Mouse (Mus musculus): ENCODE measurements around the gene Ms4a8a. TPM values are rescaled to one million over a fixed set of nuclear protein-coding genes. Genes with fewer than 3 reads are reported as not detected.
"Not testable (repeated sequence)": the region's sequence is repeated elsewhere in the genome, so short reads cannot be mapped to it uniquely, and the experiment has no call there.

Ms4a8a gene
- polyA plus RNA-seq (2014; fragmentation: Nextera tagmentation; extraction: Ambion mirVana), result not detected in 2 replicates

DNA sequence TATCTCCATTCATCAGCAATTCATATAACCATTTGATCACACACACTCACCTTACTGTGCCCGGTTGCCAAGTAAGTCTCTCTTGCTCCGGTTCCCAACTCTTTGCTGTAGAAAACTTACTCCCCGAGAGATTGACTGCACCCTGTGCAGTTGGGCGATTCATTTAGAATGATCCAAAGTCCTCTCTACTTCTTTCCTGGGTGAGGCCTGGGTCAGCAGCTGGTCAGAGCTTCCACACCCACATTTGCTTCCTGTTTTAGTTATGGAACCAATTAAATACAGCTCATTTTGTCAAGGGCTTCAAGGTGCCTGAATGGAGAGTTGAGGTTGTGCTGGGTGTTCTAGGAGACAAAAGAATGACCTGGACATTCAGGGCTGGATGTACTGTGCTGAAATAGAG, at the start of gene Ms4a8a:
Ms4a8a (minus strand) TSS at position 169 of the 400 bp plus-strand sequence.
- Histone ChIP-seq H3K4me3 (replicated peaks; ENCODE audit: low read length) (no peak within 1 kb of the TSS), H3K4me1 (replicated peaks; ENCODE audit: control insufficient read depth, insufficient read depth, low read length) (no peaks in the 10 kb centered on the region), H3K36me3 (replicated peaks; ENCODE audit: control insufficient read depth, insufficient read depth) (no peaks in the 10 kb centered on the region), H3K4me2 (replicated peaks) (no peak within 1 kb of the TSS), H3K9me3 (ENCODE audit: control insufficient read depth, low read length) (no peaks in the 10 kb centered on the region), H3K9ac (no peak within 1 kb of the TSS), H3K27ac (no peak within 1 kb of the TSS), H3K27me3 (ENCODE audit: control insufficient read depth, insufficient read depth, low read length) (no peaks in the 10 kb centered on the region)
- 84% methylated on average over 4 of the region's 4 CpGs for WGBS
- DNase-seq (ENCODE audit: low spot score) (no peak), ATAC-seq (ENCODE audit: low FRiP score) (no peak)

- Histone ChIP-seq H3K9me3 (ENCODE audit: control insufficient read depth, low read length) (peaks cover 13% of the 10 kb centered on the region; the same call in 1 of the 2 replicates), H3K27ac (no peak overlapping the region), H3K4me3 (replicated peaks; ENCODE audit: low read length) (no peak overlapping the region), H3K4me2 (replicated peaks) (no peak overlapping the region), H3K36me3 (replicated peaks; ENCODE audit: control insufficient read depth, insufficient read depth) (no peaks in the 10 kb centered on the region), H3K9ac (no peak overlapping the region), H3K4me1 (replicated peaks; ENCODE audit: control insufficient read depth, insufficient read depth, low read length) (no peaks in the 10 kb centered on the region), H3K27me3 (ENCODE audit: control insufficient read depth, insufficient read depth, low read length) (no peaks in the 10 kb centered on the region)
- WGBS, result 100% methylated on average over 1 of the region's 1 CpGs
- DNase-seq (ENCODE audit: low spot score) (no peak), ATAC-seq (ENCODE audit: low FRiP score) (no peak)
These were observed 48.8 kb upstream of the Ms4a8a start for GRCm38 (mm10) chr19:11129702-11130101.

- not testable (repeated sequence) for H3K36me3 ChIP-seq (replicated peaks; ENCODE audit: control insufficient read depth, insufficient read depth); H3K27ac ChIP-seq; H3K27me3 ChIP-seq (ENCODE audit: control insufficient read depth, insufficient read depth, low read length); H3K4me1 ChIP-seq (replicated peaks; ENCODE audit: control insufficient read depth, insufficient read depth, low read length); DNase-seq (ENCODE audit: low spot score)
- peak overlapping the region; percentile 60 for H3K9ac ChIP-seq
- H3K4me2 ChIP-seq (replicated peaks), result peak overlapping the region; percentile 45
- H3K9me3 ChIP-seq (ENCODE audit: control insufficient read depth, low read length), result peaks cover 16% of the 10 kb centered on the region; the same call in 1 of the 2 replicates
- WGBS, result under 1% methylated on average over 8 of the region's 38 CpGs
- peak; percentile 99 for ATAC-seq (ENCODE audit: low FRiP score)
- H3K4me3 ChIP-seq (replicated peaks; ENCODE audit: low read length), result peak overlapping the region; percentile 33
These were observed 40.1 kb upstream of the Ms4a8a start for GRCm38 (mm10) chr19:11121016-11121420.

- no peak overlapping the region for H3K9ac ChIP-seq
- no peaks in the 10 kb centered on the region for H3K36me3 ChIP-seq (replicated peaks; ENCODE audit: control insufficient read depth, insufficient read depth)
- no peaks in the 10 kb centered on the region for H3K9me3 ChIP-seq (ENCODE audit: control insufficient read depth, low read length)
- H3K4me2 ChIP-seq (replicated peaks), result no peak overlapping the region
- H3K27ac ChIP-seq, result no peak overlapping the region
- no peaks in the 10 kb centered on the region for H3K27me3 ChIP-seq (ENCODE audit: control insufficient read depth, insufficient read depth, low read length)
- ATAC-seq (ENCODE audit: low FRiP score) (no peak), DNase-seq (ENCODE audit: low spot score) (no peak)
- no peak overlapping the region for H3K4me3 ChIP-seq (replicated peaks; ENCODE audit: low read length)
- WGBS, result 90% methylated on average over 2 of the region's 2 CpGs
- H3K4me1 ChIP-seq (replicated peaks; ENCODE audit: control insufficient read depth, insufficient read depth, low read length), result no peaks in the 10 kb centered on the region
These were observed 38.4 kb upstream of the Ms4a8a start for GRCm38 (mm10) chr19:11119338-11119737.

DNA sequence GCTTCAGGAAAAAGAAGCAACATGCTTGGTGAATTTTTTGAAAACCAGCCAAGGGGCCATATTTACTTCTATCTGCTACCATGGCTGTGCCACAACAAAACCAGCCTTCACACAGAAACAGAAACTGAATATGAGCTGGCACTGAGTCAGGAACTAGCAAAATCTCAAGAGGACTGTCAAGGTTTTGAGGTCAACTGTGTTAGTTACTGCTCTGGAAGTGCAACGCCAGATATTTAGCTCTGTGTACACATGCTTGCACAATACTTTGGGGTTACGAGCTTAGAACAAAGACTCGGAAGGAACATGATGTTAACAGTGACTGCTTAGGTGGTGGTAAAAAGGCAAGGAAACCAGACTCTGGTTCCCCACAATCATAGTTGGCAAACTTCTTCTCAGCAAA, 26.8 kb upstream of the Ms4a8a start:
- Histone ChIP-seq H3K4me1 (replicated peaks; ENCODE audit: control insufficient read depth, insufficient read depth, low read length) (no peaks in the 10 kb centered on the region), H3K9ac (no peak overlapping the region), H3K27me3 (ENCODE audit: control insufficient read depth, insufficient read depth, low read length) (no peaks in the 10 kb centered on the region), H3K4me3 (replicated peaks; ENCODE audit: low read length) (no peak overlapping the region), H3K27ac (no peak overlapping the region), H3K9me3 (ENCODE audit: control insufficient read depth, low read length) (no peaks in the 10 kb centered on the region), H3K4me2 (replicated peaks) (no peak overlapping the region), H3K36me3 (replicated peaks; ENCODE audit: control insufficient read depth, insufficient read depth) (no peaks in the 10 kb centered on the region)
- ATAC-seq (ENCODE audit: low FRiP score) (no peak), DNase-seq (ENCODE audit: low spot score) (no peak)
- 89% methylated on average over 3 of the region's 3 CpGs for WGBS

DNA sequence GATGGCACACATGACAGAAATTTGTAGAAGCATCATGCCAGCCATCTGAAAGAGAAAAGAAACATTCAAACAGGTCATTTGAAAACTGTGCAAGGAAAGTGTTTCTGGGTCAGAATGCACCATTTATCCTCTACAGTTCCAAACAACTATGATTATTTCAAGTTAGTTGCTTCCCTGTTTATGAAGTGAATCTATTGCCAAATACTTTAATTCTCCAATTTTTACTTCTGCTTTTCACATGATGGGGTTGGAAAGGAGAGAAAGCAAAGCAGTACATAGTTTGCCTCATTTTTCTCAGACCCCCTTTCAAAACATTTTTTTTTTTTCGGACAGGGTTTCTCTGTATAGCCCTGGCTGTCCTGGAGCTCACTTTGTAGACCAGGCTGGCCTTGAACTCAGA, 21.0 kb upstream of the Ms4a8a start:
- 87% methylated on average over 1 of the region's 1 CpGs for WGBS

GRCm38 (mm10) chr19:11098401-11098800, 17.5 kb upstream of the Ms4a8a start:
- WGBS, result 87% methylated on average over 3 of the region's 3 CpGs
- no peak for ATAC-seq (ENCODE audit: low FRiP score)

More for the DNA sequence above, 21.0 kb upstream of the Ms4a8a start:
- DNase-seq (ENCODE audit: low spot score), result no peak
- H3K27me3 ChIP-seq (ENCODE audit: control insufficient read depth, insufficient read depth, low read length), result no peaks in the 10 kb centered on the region
- ATAC-seq (ENCODE audit: low FRiP score), result no peak
- H3K27ac ChIP-seq, result no peak overlapping the region
- H3K36me3 ChIP-seq (replicated peaks; ENCODE audit: control insufficient read depth, insufficient read depth), result no peaks in the 10 kb centered on the region
- no peak overlapping the region for H3K4me2 ChIP-seq (replicated peaks)
- no peak overlapping the region for H3K4me3 ChIP-seq (replicated peaks; ENCODE audit: low read length)
- H3K9me3 ChIP-seq (ENCODE audit: control insufficient read depth, low read length), result no peaks in the 10 kb centered on the region
- H3K9ac ChIP-seq, result no peak overlapping the region
- no peaks in the 10 kb centered on the region for H3K4me1 ChIP-seq (replicated peaks; ENCODE audit: control insufficient read depth, insufficient read depth, low read length)

GRCm38 (mm10) chr19:11092131-11092530, 11.2 kb upstream of the Ms4a8a start:
- WGBS, result 6% methylated on average over 48 of the region's 50 CpGs
- Histone ChIP-seq H3K27me3 (ENCODE audit: control insufficient read depth, insufficient read depth, low read length) (peaks cover 16% of the 10 kb centered on the region), H3K9ac (peak overlapping the region; percentile 44; the same call in 1 of the 2 replicates), H3K4me2 (replicated peaks) (peak overlapping the region; percentile 60), H3K4me3 (replicated peaks; ENCODE audit: low read length) (peak overlapping the region; percentile 34)
- not testable (repeated sequence) for DNase-seq (ENCODE audit: low spot score); ATAC-seq (ENCODE audit: low FRiP score); H3K27ac ChIP-seq; H3K9me3 ChIP-seq (ENCODE audit: control insufficient read depth, low read length); H3K36me3 ChIP-seq (replicated peaks; ENCODE audit: control insufficient read depth, insufficient read depth); H3K4me1 ChIP-seq (replicated peaks; ENCODE audit: control insufficient read depth, insufficient read depth, low read length)

More at GRCm38 (mm10) chr19:11098401-11098800, 17.5 kb upstream of the Ms4a8a start:
- H3K9ac ChIP-seq, result no peak overlapping the region
- H3K36me3 ChIP-seq (replicated peaks; ENCODE audit: control insufficient read depth, insufficient read depth), result no peaks in the 10 kb centered on the region
- H3K27me3 ChIP-seq (ENCODE audit: control insufficient read depth, insufficient read depth, low read length), result peaks cover 7% of the 10 kb centered on the region
- no peak overlapping the region for H3K4me2 ChIP-seq (replicated peaks)
- H3K4me3 ChIP-seq (replicated peaks; ENCODE audit: low read length), result no peak overlapping the region
- H3K4me1 ChIP-seq (replicated peaks; ENCODE audit: control insufficient read depth, insufficient read depth, low read length), result no peaks in the 10 kb centered on the region
- DNase-seq (ENCODE audit: low spot score), result no peak
- H3K9me3 ChIP-seq (ENCODE audit: control insufficient read depth, low read length), result no peaks in the 10 kb centered on the region
- no peak overlapping the region for H3K27ac ChIP-seq

- no peaks in the 10 kb centered on the region for H3K27me3 ChIP-seq (ENCODE audit: control insufficient read depth, insufficient read depth, low read length)
- no peak overlapping the region for H3K4me3 ChIP-seq (replicated peaks; ENCODE audit: low read length)
- WGBS, result 93% methylated on average over 3 of the region's 3 CpGs
- no peak overlapping the region for H3K27ac ChIP-seq
- no peak for DNase-seq (ENCODE audit: low spot score)
- no peaks in the 10 kb centered on the region for H3K4me1 ChIP-seq (replicated peaks; ENCODE audit: control insufficient read depth, insufficient read depth, low read length)
- 0 out of 2 replicates have a peak, but pooled peaks cover 6% of the 10 kb centered on the region for H3K9me3 ChIP-seq (ENCODE audit: control insufficient read depth, low read length)
- no peak for ATAC-seq (ENCODE audit: low FRiP score)
- H3K36me3 ChIP-seq (replicated peaks; ENCODE audit: control insufficient read depth, insufficient read depth), result no peaks in the 10 kb centered on the region
- no peak overlapping the region for H3K4me2 ChIP-seq (replicated peaks)
- H3K9ac ChIP-seq, result no peak overlapping the region
These were observed 10.5 kb downstream of the Ms4a8a start for GRCm38 (mm10) chr19:11070364-11070763.
